Mouse (Mus musculus) c-Kit-positive CD71-negative TER-119-negative erythroid progenitor cells, embryonic 14.5 days (primary cell): Measurements from ENCODE around the gene Hmga1.

Source experiments
- DNase-seq: peaks from one replicate; pipeline ENCODE4 v3.0.0-alpha.2; 2013; ENCODE audit warnings: low read depth

Hmga1 gene

GRCm38 (mm10) chr17:27560926-27561480, 4.7 kb downstream of the Hmga1 start:
- no peak for DNase-seq

- no peak for DNase-seq
Observed at GRCm38 (mm10) chr17:27561809-27562526, 5.7 kb downstream of the Hmga1 start.

GRCm38 (mm10) chr17:27563771-27564244, 7.5 kb downstream of the Hmga1 start:
- DNase-seq: no peak

GRCm38 (mm10) chr17:27564391-27565162, 8.3 kb downstream of the Hmga1 start:
- DNase-seq: no peak

GRCm38 (mm10) chr17:27565163-27565941, 9.1 kb downstream of the Hmga1 start, which contains the start of gene AI413582:
AI413582 (minus strand) TSS chr17:27565756.
- DNase-seq: peak; percentile 84

- no peak for DNase-seq
Observed at GRCm38 (mm10) chr17:27565942-27566267, 9.6 kb downstream of the Hmga1 start.

- no peak for DNase-seq
Observed at GRCm38 (mm10) chr17:27568228-27568627, 11.9 kb downstream of the Hmga1 start.

- no peak for DNase-seq
Observed at GRCm38 (mm10) chr17:27571315-27571714, 15.0 kb downstream of the Hmga1 start.

GRCm38 (mm10) chr17:27573772-27574320, 17.5 kb downstream of the Hmga1 start:
- no peak for DNase-seq

GRCm38 (mm10) chr17:27574470-27575115, 18.3 kb downstream of the Hmga1 start:
- no peak for DNase-seq

- no peak for DNase-seq
Observed at GRCm38 (mm10) chr17:27575116-27575776, 18.9 kb downstream of the Hmga1 start.

- DNase-seq: no peak
Observed at GRCm38 (mm10) chr17:27576056-27576455, 19.8 kb downstream of the Hmga1 start.

GRCm38 (mm10) chr17:27577468-27577867, 21.2 kb downstream of the Hmga1 start:
- DNase-seq: no peak

GRCm38 (mm10) chr17:27578487-27578886, 22.2 kb downstream of the Hmga1 start:
- no peak for DNase-seq

- DNase-seq: no peak
Observed at GRCm38 (mm10) chr17:27579816-27580215, 23.5 kb downstream of the Hmga1 start.

GRCm38 (mm10) chr17:27580392-27581068, 24.2 kb downstream of the Hmga1 start:
- DNase-seq: no peak

- DNase-seq: no peak
Observed at GRCm38 (mm10) chr17:27583185-27583894, 27.0 kb downstream of the Hmga1 start.

GRCm38 (mm10) chr17:27586661-27587060, 30.4 kb downstream of the Hmga1 start:
- no peak for DNase-seq

GRCm38 (mm10) chr17:27587252-27587651, 31.0 kb downstream of the Hmga1 start:
- DNase-seq: no peak

- no peak for DNase-seq
Observed at GRCm38 (mm10) chr17:27588231-27588630, 31.9 kb downstream of the Hmga1 start.
